Mouse (Mus musculus) cerebellum, adult 9-11 months (tissue): ENCODE results near the gene Exoc6.

ENCODE experiments used
- DNase-seq: peaks from one replicate; pipeline ENCODE4 v3.0.0; 2022

The Exoc6 gene

GRCm38 (mm10) chr19:37585210-37585609 is 35.0 kb downstream of the Exoc6 start:
- no peak for DNase-seq

- DNase-seq: no peak
Measured at GRCm38 (mm10) chr19:37585684-37586083, 35.5 kb downstream of the Exoc6 start.

GRCm38 (mm10) chr19:37590544-37590943 is 40.3 kb downstream of the Exoc6 start:
- no peak for DNase-seq

GRCm38 (mm10) chr19:37601968-37602848 is 52.0 kb downstream of the Exoc6 start:
- no peak for DNase-seq

- DNase-seq: no peak
Measured at GRCm38 (mm10) chr19:37609991-37610390, 59.8 kb downstream of the Exoc6 start.

GRCm38 (mm10) chr19:37612893-37613292 is 62.7 kb downstream of the Exoc6 start:
- DNase-seq: no peak

- DNase-seq: no peak
Measured at GRCm38 (mm10) chr19:37615039-37615630, 64.9 kb downstream of the Exoc6 start.

- no peak for DNase-seq
Measured at GRCm38 (mm10) chr19:37647994-37648393, 97.8 kb downstream of the Exoc6 start.

- no peak for DNase-seq
Measured at GRCm38 (mm10) chr19:37650526-37650925, 100.3 kb downstream of the Exoc6 start.

- DNase-seq: no peak
Measured at GRCm38 (mm10) chr19:37654012-37654411, 103.8 kb downstream of the Exoc6 start.

GRCm38 (mm10) chr19:37656441-37656840 is 106.2 kb downstream of the Exoc6 start:
- DNase-seq: no peak

GRCm38 (mm10) chr19:37665256-37665655 is 115.0 kb downstream of the Exoc6 start:
- no peak for DNase-seq

GRCm38 (mm10) chr19:37667855-37668594 is 117.8 kb downstream of the Exoc6 start:
- DNase-seq: no peak

GRCm38 (mm10) chr19:37668657-37669056 is 118.4 kb downstream of the Exoc6 start:
- no peak for DNase-seq

GRCm38 (mm10) chr19:37669486-37669885 is 119.3 kb downstream of the Exoc6 start:
- no peak for DNase-seq

- no peak for DNase-seq
Measured at GRCm38 (mm10) chr19:37673393-37673792, 123.2 kb downstream of the Exoc6 start.

- DNase-seq: no peak
Measured at GRCm38 (mm10) chr19:37685281-37685680, 135.1 kb downstream of the Exoc6 start, which contains the start of gene Cyp26c1. Gene Cyp26c1 (plus strand): TSS chr19:37685581.

GRCm38 (mm10) chr19:37686347-37686746 is 136.1 kb downstream of the Exoc6 start:
- DNase-seq: no peak

GRCm38 (mm10) chr19:37686941-37687850 is 137.0 kb downstream of the Exoc6 start:
- no peak for DNase-seq

GRCm38 (mm10) chr19:37689478-37689877 is 139.3 kb downstream of the Exoc6 start:
- no peak for DNase-seq

GRCm38 (mm10) chr19:37690716-37691115 is 140.5 kb downstream of the Exoc6 start:
- DNase-seq: no peak

- DNase-seq: no peak
Measured at GRCm38 (mm10) chr19:37692879-37693278, 142.7 kb downstream of the Exoc6 start.
